Mouse (Mus musculus): ENCODE data around the gene Gm9112. TPM values are rescaled to one million over a fixed set of nuclear protein-coding genes. Genes with fewer than 3 reads are reported as not detected.

Gene Gm9112
- total RNA-seq (2023), result not detected

GRCm38 (mm10) chrX:102707535-102707934 lies at the start of gene Gm9112, which contains the start of gene Dmrtc1b:
Gene Gm9112 (minus strand): TSS chrX:102707635.
Gene Dmrtc1b (plus strand): TSS chrX:102707865.

GRCm38 (mm10) chrX:102686872-102687271 lies 20.6 kb downstream of the Gm9112 start, which contains the start of gene Gm3880:
Gene Gm3880 (minus strand): TSS chrX:102686972.

Other genes starting within 250 kb of the Gm9112 start
- gene Hdac8, start 202.3 kb downstream of the Gm9112 start, total RNA-seq (2023), result 10 to 100 TPM in 1 of 2 experiments, 1 to 10 TPM in 1; 8.9 to 11.6 TPM
- 1 to 10 TPM; 7.1 to 8.9 TPM for gene Phka1, start 63.4 kb downstream of the Gm9112 start, total RNA-seq (2023)
- not detected for gene Gm3880, start 20.7 kb downstream of the Gm9112 start, total RNA-seq (2023)
- gene Dmrtc1b, start 230 bp upstream of the Gm9112 start, total RNA-seq (2023), result not detected
- gene Dmrtc1c1, start 95.3 kb upstream of the Gm9112 start, total RNA-seq (2023), result not detected
- not detected for gene Dmrtc1c2, start 147.0 kb upstream of the Gm9112 start, total RNA-seq (2023)
- gene 1700031F05Rik, start 160.3 kb upstream of the Gm9112 start, total RNA-seq (2023), result not detected
- gene Dmrtc1a, start 201.1 kb upstream of the Gm9112 start, total RNA-seq (2023), result not detected
- not detected for gene 1700011M02Rik, start 201.3 kb upstream of the Gm9112 start, total RNA-seq (2023)
- gene 1700018G05Rik, start 220.7 kb upstream of the Gm9112 start, total RNA-seq (2023), result not detected